Mouse (Mus musculus) heart, adult 2 months (tissue): ENCODE measurements at regions not wholly inside any gene's neighbourhood (a gene's known extent, or its start where the extent isn't known, plus 50 kb on each side); places are given as distances from the start of the nearest gene placed in this dataset.

Source experiments
- CTCF ChIP-seq: fragments of 200-600 bp; IDR thresholded peaks from 2 replicates; pipeline ENCODE4 v1.8.1; 2022; ENCODE audit warnings: antibody characterized with exemption, mild to moderate bottlenecking, moderate library complexity
- EP300 ChIP-seq: fragments of 200-500 bp; IDR thresholded peaks from 2 replicates; pipeline ENCODE4 v1.6.1; 2011; ENCODE audit warnings: low read depth, low read length, control low read depth; ENCODE audit not compliant: insufficient read depth
- POLR2A ChIP-seq: fragments of 200-500 bp; IDR thresholded peaks from 2 replicates; pipeline ENCODE4 v1.6.1; 2011; ENCODE audit warnings: mild to moderate bottlenecking, low read depth, low read length, control low read depth; ENCODE audit not compliant: insufficient read depth

GRCm38 (mm10) chr14:102908990-102909389 lies 73.4 kb downstream of the Kctd12 start:
- TF ChIP-seq CTCF: no peak
- TF ChIP-seq POLR2A: no peak
- no peak for TF ChIP-seq EP300
